Comparison of ENCODE assay signal across 8 mouse cellular contexts in genomic region chr17:46030731-46031620, GRCm38 (mm10). TPM values are rescaled to one million over a fixed set of nuclear protein-coding genes. Genes with fewer than 3 reads are reported as not detected.
A peak's percentile ranks its signal among the peaks of the same experiment; 100 is the strongest.
DNase-seq lines count a peak whose midpoint lies in the region; ATAC-seq and TF ChIP-seq lines count a peak whose summit lies in the region.

No protein-coding gene starts in this region.

- DNase-seq in layer of hippocampus, adult 11-12 months (ENCODE audit: low spot score) = peak; percentile 58
- no peak for DNase-seq in layer of hippocampus, adult 9-10 months (ENCODE audit: low spot score)
- DNase-seq in embryo, embryonic 9.5 days (ENCODE audit: extremely low spot score) = peak; percentile 76
- DNase-seq in heart, adult 2 months = peak; percentile 79 to 80
- DNase-seq in kidney, adult 9 months = peak; percentile 92
- DNase-seq in liver = peak; percentile 81
- peak; percentile 54 for DNase-seq in naive thymus-derived CD4-positive, alpha-beta T cell, adult 2 months (ENCODE audit: low read depth)
- peak; percentile 89 for DNase-seq in stomach, postnatal 0 days (ENCODE audit: low spot score)

- peaks cover 8% of the 10 kb centered on the region for H3K4me1 ChIP-seq in heart, adult 2 months (ENCODE audit: control insufficient read depth, insufficient read depth, low read length)
- H3K4me1 ChIP-seq in stomach, postnatal 0 days (replicated peaks; ENCODE audit: control insufficient read depth, insufficient read depth) = peaks cover 19% of the 10 kb centered on the region

- H3K4me3 ChIP-seq in heart, adult 2 months = peak overlapping the region; percentile 78
- H3K4me3 ChIP-seq in stomach, postnatal 0 days (ENCODE audit: low read depth, low read length) = peak overlapping the region; percentile 90

- 0 out of 2 replicates have a peak, but pooled peaks cover 2% of the 10 kb centered on the region for H3K36me3 ChIP-seq in heart, adult 2 months (ENCODE audit: control insufficient read depth, insufficient read depth, low read length)
- no peaks in the 10 kb centered on the region for H3K36me3 ChIP-seq in stomach, postnatal 0 days (ENCODE audit: control insufficient read depth, insufficient read depth, low read length)

- H3K9ac ChIP-seq in heart, adult 2 months (ENCODE audit: low read depth, low read length) = peak overlapping the region; percentile 81
- peak overlapping the region; percentile 93 for H3K9ac ChIP-seq in stomach, postnatal 0 days (ENCODE audit: low read length)

- no peaks in the 10 kb centered on the region for H3K79me2 ChIP-seq in heart, adult 2 months (replicated peaks; ENCODE audit: control insufficient read depth, insufficient read depth, low read length)

- WGBS in heart, adult 2 months = under 1% methylated on average over 91 of the region's 92 CpGs
- WGBS in stomach, postnatal 0 days = under 1% methylated on average over 47 of the region's 92 CpGs

- peak overlapping the region; percentile 84 for H3K4me2 ChIP-seq in stomach, postnatal 0 days (replicated peaks; ENCODE audit: low read depth)

- no peaks in the 10 kb centered on the region for H3K27me3 ChIP-seq in heart, adult 2 months (ENCODE audit: control insufficient read depth, insufficient read depth, low read length)
- H3K27me3 ChIP-seq in stomach, postnatal 0 days (ENCODE audit: control insufficient read depth, insufficient read depth, low read length) = no peaks in the 10 kb centered on the region

- H3K27ac ChIP-seq in heart, adult 2 months = peak overlapping the region; percentile 96
- peak overlapping the region; percentile 96 for H3K27ac ChIP-seq in stomach, postnatal 0 days (replicated peaks)

- TF ChIP-seq EP300 in heart, adult 2 months (IDR thresholded peaks at IDR 0.05; ENCODE audit: insufficient read depth, low read depth, low read length) = no peak
- TF ChIP-seq EP300 in stomach, postnatal 0 days (optimal IDR thresholded peaks at IDR 0.05) = no peak

- TF ChIP-seq CTCF in heart, adult 2 months (IDR thresholded peaks at IDR 0.05) = no peak
- peak; percentile 7; the same call in 1 of the 2 replicates for TF ChIP-seq CTCF in stomach, postnatal 0 days (IDR thresholded peaks at IDR 0.05; ENCODE audit: low read depth)

- 0 out of 2 replicates have a peak, but pooled peaks have one; percentile 10 for TF ChIP-seq POLR2A in heart, adult 2 months (IDR thresholded peaks at IDR 0.05; ENCODE audit: insufficient read depth, low read depth, low read length)

- intact Hi-C loops in heart, adult 2 months (cut with DNase I) = loop anchor here (5.0 kb wide), 2 partner anchors 74 to 349 kb away; no protein-coding TSS in a partner anchor

- ATAC-seq in stomach, postnatal 0 days (ENCODE audit: low FRiP score, low TSS enrichment) = peak; percentile 55

- H3K9me3 ChIP-seq in stomach, postnatal 0 days (ENCODE audit: control insufficient read depth, low read length) = no peaks in the 10 kb centered on the region

RNA-seq across cellular contexts. Expression of gene Vegfa, which starts 1.2 kb away (rescaled TPM):
- total RNA-seq in heart, adult 2 months (2021) = 100 to 1,000 TPM; 207 to 328 TPM
- polyA plus RNA-seq in heart, adult 2 months (2012; rRNA removed) = 384 and 618 TPM in 2 replicates
- 2.4 and 3.1 TPM in 2 replicates for polyA plus RNA-seq in stomach, postnatal 0 days (2015; fragmentation: Nextera tagmentation; extraction: Ambion mirVana)

Comparison
In these comparisons a context has a peak if more than half of its experiments do, and no peak if none do; other contexts are left out.
1. RNA of gene Vegfa, which starts 1.2 kb away (polyA plus RNA-seq): 384 to 618 TPM in heart, adult 2 months; 2.4 to 3.1 TPM in stomach, postnatal 0 days; every median in the first group is over 10 times any median in the second.